Mouse (Mus musculus) small intestine, adult 2 months (tissue): ENCODE results near the gene Plekho1.

Experiments
- CTCF ChIP-seq: fragments of 200-500 bp; IDR thresholded peaks from 2 replicates; pipeline ENCODE4 v1.5.1; 2012; ENCODE audit warnings: low read depth, mild to moderate bottlenecking, control low read depth, inconsistent platforms, low read length, moderate library complexity, mixed read lengths; ENCODE audit not compliant: insufficient replicate concordance, insufficient read length; ENCODE audit errors: extremely low read depth
- POLR2A ChIP-seq: fragments of 200-500 bp; IDR thresholded peaks from 2 replicates; pipeline ENCODE4 v1.6.1; 2012; ENCODE audit warnings: low read depth, mild to moderate bottlenecking, control low read depth, inconsistent platforms, low read length, moderate library complexity

GRCm38 (mm10) chr3:95987386-95988110, 8.3 kb downstream of the Plekho1 start:
- TF ChIP-seq CTCF (no peak), POLR2A (no peak)
